27 mouse cellular contexts compared by ENCODE assay signal in the genomic region with DNA sequence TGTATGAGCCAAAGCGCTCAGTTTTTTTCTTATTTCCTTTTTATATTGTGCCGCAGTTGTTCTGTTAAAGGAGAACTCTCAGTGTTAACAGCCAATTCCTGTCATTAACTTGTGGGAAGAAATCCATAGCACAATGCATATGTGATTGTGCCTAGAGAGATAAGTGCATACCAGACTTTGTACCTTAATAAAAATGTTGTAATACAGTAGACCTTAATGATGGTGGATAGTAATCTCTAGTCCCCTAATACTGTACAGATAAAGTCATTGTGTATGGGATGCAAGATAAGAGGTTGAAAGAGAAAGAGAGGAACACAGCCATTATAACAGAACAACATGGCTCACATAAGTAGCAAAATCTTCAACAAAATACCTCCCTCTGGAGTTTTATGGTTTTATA.
"Had no signal": no experiment of that assay in that cellular context is flagged by ENCODE, and none has a peak within 500 bp of the region (broad histone marks: within the 10 kb centered on the region; RNA-seq: fewer than 3 reads in every experiment).

No protein-coding gene starts in this region.

- H3K27me3 ChIP-seq: embryonic facial prominence, embryonic 12.5 days; embryonic facial prominence, embryonic 13.5 days; embryonic facial prominence, embryonic 15.5 days; forebrain, embryonic 12.5 days; forebrain, embryonic 13.5 days; forebrain, embryonic 15.5 days had no signal

- H3K4me2 ChIP-seq: embryonic facial prominence, embryonic 12.5 days; embryonic facial prominence, embryonic 13.5 days; embryonic facial prominence, embryonic 15.5 days; forebrain, embryonic 12.5 days; forebrain, embryonic 13.5 days; forebrain, embryonic 15.5 days had no signal

- H3K4me3 ChIP-seq: embryonic facial prominence, embryonic 10.5 days; embryonic facial prominence, embryonic 12.5 days; embryonic facial prominence, embryonic 13.5 days; embryonic facial prominence, embryonic 15.5 days; erythroblast, embryonic 14.5 days; forebrain, embryonic 10.5 days; forebrain, embryonic 12.5 days; forebrain, embryonic 13.5 days; forebrain, embryonic 15.5 days; gastrocnemius, adult 2 months; heart, adult 2 months had no signal

- H3K9ac ChIP-seq: embryonic facial prominence, embryonic 12.5 days; embryonic facial prominence, embryonic 13.5 days; embryonic facial prominence, embryonic 15.5 days; forebrain, embryonic 12.5 days; forebrain, embryonic 13.5 days; forebrain, embryonic 15.5 days; forebrain, postnatal 0 days had no signal

- H3K4me1 ChIP-seq: embryonic facial prominence, embryonic 10.5 days; embryonic facial prominence, embryonic 12.5 days; embryonic facial prominence, embryonic 13.5 days; embryonic facial prominence, embryonic 15.5 days; forebrain, embryonic 13.5 days; forebrain, embryonic 15.5 days had no signal

- H3K27ac ChIP-seq: embryonic facial prominence, embryonic 10.5 days; embryonic facial prominence, embryonic 12.5 days; embryonic facial prominence, embryonic 13.5 days; embryonic facial prominence, embryonic 15.5 days; forebrain, embryonic 10.5 days; forebrain, embryonic 12.5 days; forebrain, embryonic 13.5 days; forebrain, embryonic 15.5 days; gastrocnemius, adult 2 months; heart, adult 2 months had no signal

- H3K9me3 ChIP-seq: embryonic facial prominence, embryonic 10.5 days; embryonic facial prominence, embryonic 12.5 days; embryonic facial prominence, embryonic 13.5 days; embryonic facial prominence, embryonic 15.5 days; forebrain, embryonic 10.5 days; forebrain, embryonic 12.5 days; forebrain, embryonic 13.5 days; forebrain, embryonic 15.5 days had no signal

- ATAC-seq: forebrain, embryonic 13.5 days; forebrain, embryonic 15.5 days; forebrain, embryonic 16.5 days; forebrain, postnatal 0 days had no signal

- DNase-seq: cerebellum, adult 8-10 months; cerebellum, adult 9-10 months; cerebellum, adult 9-11 months; cerebellum, postnatal 10 days; cerebellum, postnatal 14 days; cerebellum, postnatal 25 days; cerebellum, postnatal 36 days; embryo, embryonic 11 days; forebrain, postnatal 0 days; gastrocnemius, adult 2 months; gastrocnemius, postnatal 10 days; gastrocnemius, postnatal 14 days; gastrocnemius, postnatal 25 days; gastrocnemius, postnatal 36 days; heart, adult 11 months; heart, adult 18-20 months; heart, adult 2 months had no signal

- H3K36me3 ChIP-seq: embryonic facial prominence, embryonic 10.5 days; embryonic facial prominence, embryonic 12.5 days; embryonic facial prominence, embryonic 13.5 days; embryonic facial prominence, embryonic 15.5 days; forebrain, embryonic 10.5 days; forebrain, embryonic 12.5 days; forebrain, embryonic 15.5 days had no signal
